Mouse (Mus musculus): ENCODE data around the gene Sync. TPM values are rescaled to one million over a fixed set of nuclear protein-coding genes. Genes with fewer than 3 reads are reported as not detected.
A peak's percentile ranks its signal among the peaks of the same experiment; 100 is the strongest.

Gene Sync
- total and polyA plus RNA-seq, 2 experiments: 0.05 TPM; not detected in 1

DNA sequence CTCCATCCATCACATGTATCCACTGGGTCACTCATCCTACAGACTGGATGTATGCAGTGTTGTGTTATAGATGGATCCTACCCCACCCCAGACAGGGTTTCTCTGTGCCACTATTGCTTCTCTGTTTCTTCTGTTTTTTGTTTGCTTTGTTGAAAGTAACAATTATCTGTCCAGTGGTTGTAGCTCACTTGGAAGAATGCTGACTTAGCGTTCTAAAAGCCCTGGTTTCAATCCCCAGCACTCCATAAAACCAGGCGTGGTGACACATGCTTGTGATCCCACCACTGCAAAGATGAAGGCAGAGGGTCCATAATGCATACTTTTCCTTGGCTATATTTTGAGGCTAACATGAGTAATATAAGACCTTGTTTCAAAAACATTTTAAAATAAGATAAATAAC is 55.3 kb downstream of the Sync start:
- H3K4me1 ChIP-seq (ENCODE audit: control insufficient read depth, insufficient read depth, low read length): peaks cover 2% of the 10 kb centered on the region; the same call in 1 of the 2 replicates
- no peak overlapping the region for H3K9ac ChIP-seq (ENCODE audit: low read depth, low read length)
- H3K36me3 ChIP-seq (ENCODE audit: control insufficient read depth, insufficient read depth, low read length): peaks cover 31% of the 10 kb centered on the region
- 85% methylated on average over 2 of the region's 2 CpGs for WGBS
- H3K27ac ChIP-seq (replicated peaks; ENCODE audit: insufficient read depth, low read depth, low read length): no peak overlapping the region
- DNase-seq (ENCODE audit: extremely low read depth, low read depth, low spot score): no peak
- peaks cover 7% of the 10 kb centered on the region; the same call in 1 of the 2 replicates for H3K79me2 ChIP-seq (ENCODE audit: control insufficient read depth, insufficient read depth, low read length)
- TF ChIP-seq POLR2A (IDR thresholded peaks at IDR 0.05; ENCODE audit: extremely low read depth, insufficient read depth, low read length) (no peak), CTCF (IDR thresholded peaks at IDR 0.05; ENCODE audit: low read depth, low read length) (no peak)
- no peaks in the 10 kb centered on the region for H3K27me3 ChIP-seq (ENCODE audit: control insufficient read depth, insufficient read depth, low read length)
- no peak overlapping the region for H3K4me3 ChIP-seq (ENCODE audit: insufficient read depth, low read depth, low read length)

DNA sequence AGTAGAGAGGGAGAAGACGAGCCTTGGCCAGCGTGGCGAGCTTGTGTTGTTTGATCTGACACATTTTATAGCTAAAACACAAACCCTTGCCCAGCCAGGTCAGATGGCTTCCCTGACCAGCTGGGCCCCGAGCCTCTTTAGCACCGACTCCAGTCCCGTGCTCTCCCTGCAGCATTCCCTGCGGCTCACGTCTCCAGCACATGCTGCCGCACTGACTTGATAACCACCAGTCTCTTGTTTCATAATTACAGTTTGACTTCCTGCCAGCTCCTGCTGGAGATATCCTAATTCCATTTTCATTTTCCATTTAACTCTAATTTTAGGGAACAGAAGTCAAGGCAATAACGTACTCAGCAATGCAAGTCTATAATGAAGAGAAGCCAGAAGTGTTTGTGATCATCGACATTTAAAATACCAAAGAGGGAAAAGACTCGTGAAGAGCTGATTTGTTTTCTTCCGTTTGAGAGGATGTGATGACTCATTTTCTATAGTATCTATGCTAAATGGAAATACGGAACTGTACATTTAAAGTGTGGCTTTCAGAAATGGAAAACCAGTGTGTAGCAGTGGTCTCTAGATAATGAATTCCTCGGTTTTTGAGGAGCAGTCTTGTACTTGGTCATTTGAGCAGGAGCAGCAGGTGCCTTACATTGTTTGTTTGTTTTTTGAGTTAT is 59.2 kb downstream of the Sync start:
- H3K4me3 ChIP-seq (ENCODE audit: insufficient read depth, low read depth, low read length): no peak overlapping the region
- H3K36me3 ChIP-seq (ENCODE audit: control insufficient read depth, insufficient read depth, low read length): peaks cover 26% of the 10 kb centered on the region
- no peak overlapping the region for H3K27ac ChIP-seq (replicated peaks; ENCODE audit: insufficient read depth, low read depth, low read length)
- no peak for TF ChIP-seq CTCF (IDR thresholded peaks at IDR 0.05; ENCODE audit: low read depth, low read length)
- TF ChIP-seq POLR2A (IDR thresholded peaks at IDR 0.05; ENCODE audit: extremely low read depth, insufficient read depth, low read length): no peak
- no peak for DNase-seq (ENCODE audit: extremely low read depth, low read depth, low spot score)
- H3K4me1 ChIP-seq (ENCODE audit: control insufficient read depth, insufficient read depth, low read length): peaks cover 2% of the 10 kb centered on the region; the same call in 1 of the 2 replicates
- no peaks in the 10 kb centered on the region for H3K27me3 ChIP-seq (ENCODE audit: control insufficient read depth, insufficient read depth, low read length)
- no peaks in the 10 kb centered on the region for H3K79me2 ChIP-seq (ENCODE audit: control insufficient read depth, insufficient read depth, low read length)
- 79% methylated on average over 15 of the region's 15 CpGs for WGBS
- no peak overlapping the region for H3K9ac ChIP-seq (ENCODE audit: low read depth, low read length)

DNA sequence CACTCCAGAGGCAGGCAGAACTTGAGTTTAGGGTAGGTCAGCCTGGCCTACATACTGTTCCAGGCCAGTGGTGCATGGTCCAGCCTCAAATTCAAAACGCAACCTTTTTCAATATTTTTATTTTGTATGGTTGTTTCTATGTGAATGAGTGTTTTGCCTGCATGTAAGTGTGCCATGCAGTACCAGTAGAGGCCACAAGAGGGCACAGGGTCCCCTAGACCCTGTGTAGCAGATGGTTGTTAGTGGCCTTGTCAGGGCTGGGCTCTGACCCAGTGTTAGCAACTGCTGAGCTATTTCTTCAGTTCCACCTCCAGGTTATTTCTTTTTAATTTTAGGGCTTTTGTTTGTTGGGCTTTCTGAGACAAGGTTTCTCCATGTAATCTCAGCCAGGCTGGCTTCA is 63.2 kb downstream of the Sync start:
- peak; percentile 90 for TF ChIP-seq CTCF (IDR thresholded peaks at IDR 0.05; ENCODE audit: low read depth, low read length)
- TF ChIP-seq POLR2A (IDR thresholded peaks at IDR 0.05; ENCODE audit: extremely low read depth, insufficient read depth, low read length): no peak
- Histone ChIP-seq H3K36me3 (ENCODE audit: control insufficient read depth, insufficient read depth, low read length) (no peaks in the 10 kb centered on the region; the same call in 1 of the 2 replicates), H3K79me2 (ENCODE audit: control insufficient read depth, insufficient read depth, low read length) (no peaks in the 10 kb centered on the region), H3K27me3 (ENCODE audit: control insufficient read depth, insufficient read depth, low read length) (no peaks in the 10 kb centered on the region), H3K4me3 (ENCODE audit: insufficient read depth, low read depth, low read length) (no peak overlapping the region), H3K4me1 (ENCODE audit: control insufficient read depth, insufficient read depth, low read length) (no peaks in the 10 kb centered on the region), H3K27ac (replicated peaks; ENCODE audit: insufficient read depth, low read depth, low read length) (no peak overlapping the region), H3K9ac (ENCODE audit: low read depth, low read length) (no peak overlapping the region)
- 11% methylated on average over 1 of the region's 1 CpGs for WGBS
- DNase-seq (ENCODE audit: extremely low read depth, low read depth, low spot score): peak; percentile 58

DNA sequence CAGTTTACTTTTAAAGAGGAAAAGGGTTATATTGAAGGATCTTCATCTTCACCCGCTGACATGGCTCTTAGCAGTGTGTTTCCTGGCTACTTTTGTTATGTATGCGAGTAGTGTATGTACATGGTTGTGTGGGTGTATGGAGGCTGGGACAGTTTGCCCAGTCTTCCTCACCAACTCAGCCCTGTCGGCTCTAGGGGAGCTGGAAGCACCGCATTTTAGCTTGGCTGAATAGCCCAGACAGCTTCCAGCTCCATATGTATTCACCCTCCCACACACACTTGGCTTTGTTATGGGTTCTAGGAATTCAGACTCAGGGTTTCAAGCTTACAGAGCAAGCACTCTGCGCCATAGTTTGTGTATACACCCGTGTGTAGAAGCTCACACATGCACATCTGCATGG is 63.7 kb downstream of the Sync start:
- DNase-seq (ENCODE audit: extremely low read depth, low read depth, low spot score): no peak
- Histone ChIP-seq H3K9ac (ENCODE audit: low read depth, low read length) (no peak overlapping the region), H3K79me2 (ENCODE audit: control insufficient read depth, insufficient read depth, low read length) (no peaks in the 10 kb centered on the region), H3K4me1 (ENCODE audit: control insufficient read depth, insufficient read depth, low read length) (no peaks in the 10 kb centered on the region), H3K4me3 (ENCODE audit: insufficient read depth, low read depth, low read length) (no peak overlapping the region), H3K27ac (replicated peaks; ENCODE audit: insufficient read depth, low read depth, low read length) (no peak overlapping the region), H3K27me3 (ENCODE audit: control insufficient read depth, insufficient read depth, low read length) (no peaks in the 10 kb centered on the region), H3K36me3 (ENCODE audit: control insufficient read depth, insufficient read depth, low read length) (no peaks in the 10 kb centered on the region; the same call in 1 of the 2 replicates)
- TF ChIP-seq POLR2A (IDR thresholded peaks at IDR 0.05; ENCODE audit: extremely low read depth, insufficient read depth, low read length): no peak
- no peak for TF ChIP-seq CTCF (IDR thresholded peaks at IDR 0.05; ENCODE audit: low read depth, low read length)
- WGBS: 72% methylated on average over 6 of the region's 6 CpGs

DNA sequence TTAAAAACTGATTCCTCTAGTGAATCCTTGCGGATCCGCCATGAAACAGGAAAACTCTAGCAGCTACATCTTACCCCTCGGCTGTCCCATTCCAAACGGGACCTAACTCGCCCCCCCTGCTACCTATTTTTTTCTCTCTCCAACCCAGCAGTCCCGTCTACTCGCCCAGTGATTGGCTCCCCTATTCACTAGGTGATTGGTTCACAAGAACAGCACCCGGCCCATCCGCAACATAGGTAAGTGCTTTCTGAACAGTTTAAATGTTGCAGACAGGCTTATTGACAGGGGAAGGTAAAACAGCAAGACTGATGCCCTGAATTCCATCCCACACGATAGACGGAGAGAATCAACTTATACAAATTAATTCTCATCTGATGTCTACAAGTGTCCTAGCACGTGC is 65.8 kb downstream of the Sync start:
- H3K79me2 ChIP-seq (ENCODE audit: control insufficient read depth, insufficient read depth, low read length): no peaks in the 10 kb centered on the region
- H3K9ac ChIP-seq (ENCODE audit: low read depth, low read length): no peak overlapping the region
- H3K4me3 ChIP-seq (ENCODE audit: insufficient read depth, low read depth, low read length): no peak overlapping the region
- 92% methylated on average over 12 of the region's 12 CpGs for WGBS
- no peaks in the 10 kb centered on the region for H3K27me3 ChIP-seq (ENCODE audit: control insufficient read depth, insufficient read depth, low read length)
- no peak for DNase-seq (ENCODE audit: extremely low read depth, low read depth, low spot score)
- H3K36me3 ChIP-seq (ENCODE audit: control insufficient read depth, insufficient read depth, low read length): peaks cover 2% of the 10 kb centered on the region; the same call in 1 of the 2 replicates
- H3K4me1 ChIP-seq (ENCODE audit: control insufficient read depth, insufficient read depth, low read length): no peaks in the 10 kb centered on the region
- TF ChIP-seq CTCF (IDR thresholded peaks at IDR 0.05; ENCODE audit: low read depth, low read length): no peak
- TF ChIP-seq POLR2A (IDR thresholded peaks at IDR 0.05; ENCODE audit: extremely low read depth, insufficient read depth, low read length): no peak
- H3K27ac ChIP-seq (replicated peaks; ENCODE audit: insufficient read depth, low read depth, low read length): no peak overlapping the region

DNA sequence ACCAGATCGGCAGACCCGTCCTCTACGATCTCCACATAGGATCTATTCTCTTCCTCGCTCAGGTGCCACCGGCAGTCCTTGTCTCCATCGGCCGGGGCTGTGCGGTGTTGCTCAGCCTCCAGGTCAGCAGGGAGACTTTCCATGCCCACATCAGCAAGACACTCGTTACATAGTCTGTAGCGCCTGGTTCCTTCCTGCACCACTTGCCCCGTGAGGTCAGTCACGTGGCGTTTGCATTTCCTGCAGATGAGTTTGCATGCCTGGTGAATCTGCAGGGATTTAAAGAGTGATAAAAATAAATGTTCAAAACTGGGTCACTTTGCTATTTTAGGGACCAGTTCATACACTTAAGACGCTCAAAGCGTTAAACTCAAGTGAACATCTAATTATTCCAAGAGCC is 66.8 kb downstream of the Sync start:
- Histone ChIP-seq H3K9ac (ENCODE audit: low read depth, low read length) (no peak overlapping the region), H3K27ac (replicated peaks; ENCODE audit: insufficient read depth, low read depth, low read length) (no peak overlapping the region), H3K4me1 (ENCODE audit: control insufficient read depth, insufficient read depth, low read length) (no peaks in the 10 kb centered on the region), H3K27me3 (ENCODE audit: control insufficient read depth, insufficient read depth, low read length) (no peaks in the 10 kb centered on the region), H3K36me3 (ENCODE audit: control insufficient read depth, insufficient read depth, low read length) (peaks cover 2% of the 10 kb centered on the region; the same call in 1 of the 2 replicates), H3K4me3 (ENCODE audit: insufficient read depth, low read depth, low read length) (no peak overlapping the region), H3K79me2 (ENCODE audit: control insufficient read depth, insufficient read depth, low read length) (no peaks in the 10 kb centered on the region)
- WGBS: 79% methylated on average over 15 of the region's 15 CpGs
- no peak for DNase-seq (ENCODE audit: extremely low read depth, low read depth, low spot score)
- TF ChIP-seq CTCF (IDR thresholded peaks at IDR 0.05; ENCODE audit: low read depth, low read length) (no peak), POLR2A (IDR thresholded peaks at IDR 0.05; ENCODE audit: extremely low read depth, insufficient read depth, low read length) (no peak)

Measured in liver, adult 2 months (tissue).